Mouse (Mus musculus): ENCODE data around the gene Trim38.

The Trim38 gene

GRCm38 (mm10) chr13:23746201-23747080, 23.3 kb upstream of the Trim38 start, which contains the start of gene Hist1h2bb:
Gene Hist1h2bb (plus strand): TSS chr13:23746734.
- peak; percentile 75 for DNase-seq

GRCm38 (mm10) chr13:23747081-23747891, 22.4 kb upstream of the Trim38 start:
- DNase-seq: no peak

GRCm38 (mm10) chr13:23747892-23748288, 21.8 kb upstream of the Trim38 start:
- DNase-seq: no peak

- DNase-seq: no peak
Observed at GRCm38 (mm10) chr13:23749563-23750121, 20.1 kb upstream of the Trim38 start.

GRCm38 (mm10) chr13:23750839-23751477, 18.8 kb upstream of the Trim38 start, which contains the start of gene Hist1h2ab:
Gene Hist1h2ab (plus strand): TSS chr13:23751126.
- DNase-seq: peak; percentile 39

GRCm38 (mm10) chr13:23751478-23751956, 18.2 kb upstream of the Trim38 start:
- no peak for DNase-seq

- peak; percentile 92 for DNase-seq
Observed at GRCm38 (mm10) chr13:23752067-23752741, 17.5 kb upstream of the Trim38 start, which contains the start of gene Hist1h3b. Gene Hist1h3b (plus strand): TSS chr13:23752267.

- DNase-seq: no peak
Observed at GRCm38 (mm10) chr13:23752742-23753172, 17.0 kb upstream of the Trim38 start.

GRCm38 (mm10) chr13:23753314-23754078, 16.2 kb upstream of the Trim38 start:
- DNase-seq: no peak

GRCm38 (mm10) chr13:23755000-23755399, 14.7 kb upstream of the Trim38 start:
- no peak for DNase-seq

- DNase-seq: peak; percentile 93
Observed at GRCm38 (mm10) chr13:23756790-23757189, 12.9 kb upstream of the Trim38 start, which contains the start of gene Hist1h4b. Gene Hist1h4b (plus strand): TSS chr13:23757013.

GRCm38 (mm10) chr13:23757211-23757773, 12.4 kb upstream of the Trim38 start:
- no peak for DNase-seq

- no peak for DNase-seq
Observed at GRCm38 (mm10) chr13:23757921-23758320, 11.8 kb upstream of the Trim38 start.

- no peak for DNase-seq
Observed at GRCm38 (mm10) chr13:23759251-23759771, 10.4 kb upstream of the Trim38 start.

GRCm38 (mm10) chr13:23759916-23760239, 9.8 kb upstream of the Trim38 start:
- no peak for DNase-seq

GRCm38 (mm10) chr13:23760240-23760971, 9.3 kb upstream of the Trim38 start:
- DNase-seq: no peak

- peak; percentile 99 for DNase-seq
Observed at GRCm38 (mm10) chr13:23760972-23761864, 8.5 kb upstream of the Trim38 start, which contains the start of gene Hist1h4a. Gene Hist1h4a (minus strand): TSS chr13:23761230.

All from kidney, postnatal 14 days (tissue).